Comparison of ENCODE assay signal across 3 mouse cellular contexts in the genomic region with DNA sequence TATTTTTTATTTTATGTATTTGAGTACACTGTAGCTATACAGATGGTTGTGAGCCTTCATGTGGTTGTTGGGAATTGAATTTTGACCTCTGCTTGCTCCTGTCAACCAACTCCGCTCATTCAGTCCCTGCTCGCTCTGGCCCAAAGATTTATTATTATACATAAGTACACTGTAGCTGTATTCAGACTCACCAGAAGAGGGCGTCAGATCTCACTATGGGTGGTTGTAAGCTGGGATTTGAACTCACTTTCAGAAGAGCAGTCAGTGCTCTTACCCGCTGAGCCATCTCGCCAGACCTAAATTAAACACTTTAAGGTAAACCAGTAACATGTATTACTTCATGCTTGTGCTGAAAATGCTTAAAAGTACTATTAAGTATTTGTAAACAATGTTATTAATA. TPM values are rescaled to one million over a fixed set of nuclear protein-coding genes. Genes with fewer than 3 reads are reported as not detected.
"Had no signal": no experiment of that assay in that cellular context is flagged by ENCODE, and none has a peak within 500 bp of the region (broad histone marks: within the 10 kb centered on the region; RNA-seq: fewer than 3 reads in every experiment).

No protein-coding gene starts in this region.

RNA-seq across cellular contexts. Expression of gene Dnah12, which starts 12.2 kb away (rescaled TPM):
- total RNA-seq: liver, adult 2 months had no signal
- polyA plus RNA-seq: limb, embryonic 11.5 days; liver, adult 2 months; midbrain, embryonic 11.5 days had no signal
